Mouse (Mus musculus): ENCODE data around the gene Hoxb4. TPM values are rescaled to one million over a fixed set of nuclear protein-coding genes. Genes with fewer than 3 reads are reported as not detected.

The Hoxb4 gene
- total and polyA plus RNA-seq, 3 experiments, result 2.7 to 5.5 (median 3.3) TPM

DNA sequence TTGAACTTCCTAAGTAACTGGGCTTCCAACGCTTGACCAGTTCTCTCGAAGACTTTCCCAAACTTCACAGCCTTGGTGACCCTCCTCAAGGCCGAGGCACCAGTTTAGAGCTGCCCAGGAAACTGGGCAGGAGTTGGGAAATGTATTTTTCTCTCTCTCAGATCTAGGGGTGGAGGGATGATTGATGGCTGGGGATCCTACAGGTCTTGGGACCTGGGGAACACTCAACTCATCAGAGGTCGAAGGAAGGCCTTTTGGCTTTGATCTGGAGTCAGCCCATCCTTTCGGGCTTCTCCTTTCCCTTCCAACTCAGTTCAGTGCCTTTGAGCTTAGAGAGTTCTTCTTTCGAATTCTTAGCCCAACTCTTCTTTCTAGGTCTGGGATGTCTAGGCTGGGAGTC lies 49.1 kb downstream of the Hoxb4 start:
- Histone ChIP-seq H3K36me3 (replicated peaks in 1 of 2; ENCODE audit: control insufficient read depth in 1 of 2, insufficient read depth in 1 of 2, low read length in 1 of 2) (no peaks in the 10 kb centered on the region), H3K9ac (ENCODE audit: insufficient read depth, low read depth) (no peak overlapping the region), H3K79me2 (replicated peaks; ENCODE audit: control insufficient read depth, extremely low read depth, insufficient read depth, poor library complexity, severe bottlenecking) (no peaks in the 10 kb centered on the region), H3K27ac (ENCODE audit: insufficient read depth, low read depth) (no peak overlapping the region), H3K4me3 (replicated peaks in 1 of 3; ENCODE audit: low read depth in 2 of 3, low read length in 2 of 3, poor library complexity in 1 of 3) (no peak overlapping the region), H3K9me3 (replicated peaks; ENCODE audit: low read length) (no peaks in the 10 kb centered on the region), H3K4me1 (ENCODE audit: control insufficient read depth in 1 of 2, insufficient read depth in 2 of 2) (no peaks in the 10 kb centered on the region; a peak in 1 of 4 replicates), H3K4me2 (ENCODE audit: insufficient read depth, low read depth, poor library complexity, severe bottlenecking) (no peak overlapping the region), H3K27me3 (replicated peaks) (peaks cover 94% of the 10 kb centered on the region)
- in situ Hi-C loops (cut with MboI; ENCODE audit: low pct_ligation_motif_present, low pct_unique_long_range_greater_than_20kb, low sequenced_read_pairs) (no loop called here), dilution Hi-C loops (cut with MboI; ENCODE audit: extremely low pct_ligation_motif_present, extremely low pct_unique_long_range_greater_than_20kb, low sequenced_read_pairs) (no loop called here)
- no peak for TF ChIP-seq ZMIZ1 (IDR thresholded peaks at IDR 0.05; ENCODE audit: low read depth, low read length)
- TF ChIP-seq MAX (IDR thresholded peaks at IDR 0.05; ENCODE audit: low read length), result no peak
- TF ChIP-seq ZC3H11A (IDR thresholded peaks at IDR 0.05; ENCODE audit: low read depth, low read length), result no peak
- TF ChIP-seq MEF2A (IDR thresholded peaks at IDR 0.05; ENCODE audit: borderline replicate concordance, low read depth, low read length), result no peak
- TF ChIP-seq JUND (conservative IDR thresholded peaks at IDR 0.05; ENCODE audit: low read depth, low read length), result no peak
- TF ChIP-seq IRF4 (IDR thresholded peaks at IDR 0.05; ENCODE audit: low read depth, low read length), result no peak
- TF ChIP-seq SMC3 (IDR thresholded peaks at IDR 0.05; ENCODE audit: low read depth, low read length), result no peak
- no peak for TF ChIP-seq TCF12 (IDR thresholded peaks at IDR 0.05; ENCODE audit: low read depth, low read length)
- no peak for TF ChIP-seq CHD2 (IDR thresholded peaks at IDR 0.05; ENCODE audit: low read length)
- TF ChIP-seq PAX5 (IDR thresholded peaks at IDR 0.05; ENCODE audit: low read length), result no peak
- no peak for TF ChIP-seq RAD21 (IDR thresholded peaks at IDR 0.05; ENCODE audit: low read depth, low read length)
- no peak for TF ChIP-seq RCOR1 (conservative IDR thresholded peaks at IDR 0.05; ENCODE audit: low read depth, low read length)
- DNase-seq (ENCODE audit: extremely low read depth), result no peak

- no peak overlapping the region for H3K27ac ChIP-seq (ENCODE audit: insufficient read depth, low read depth)
- no peak overlapping the region for H3K9ac ChIP-seq (ENCODE audit: insufficient read depth, low read depth)
- dilution Hi-C loops (cut with MboI; ENCODE audit: extremely low pct_ligation_motif_present, extremely low pct_unique_long_range_greater_than_20kb, low sequenced_read_pairs) (no loop called here), in situ Hi-C loops (cut with MboI; ENCODE audit: low pct_ligation_motif_present, low pct_unique_long_range_greater_than_20kb, low sequenced_read_pairs) (no loop called here)
- TF ChIP-seq USF2 (conservative IDR thresholded peaks at IDR 0.05; ENCODE audit: low read depth, low read length) (no peak), TBP (conservative IDR thresholded peaks at IDR 0.05; ENCODE audit: low read depth, low read length) (no peak), ETS1 (conservative IDR thresholded peaks at IDR 0.05; ENCODE audit: low read depth, low read length) (no peak), POLR2AphosphoS2 (IDR thresholded peaks at IDR 0.05; ENCODE audit: low read depth, low read length) (no peak), MAX (IDR thresholded peaks at IDR 0.05; ENCODE audit: low read length) (no peak), GABPA (IDR thresholded peaks at IDR 0.05; ENCODE audit: insufficient replicate concordance, low read depth, low read length) (no peak)
- no peaks in the 10 kb centered on the region for H3K36me3 ChIP-seq (replicated peaks in 1 of 2; ENCODE audit: control insufficient read depth in 1 of 2, insufficient read depth in 1 of 2, low read length in 1 of 2)
- H3K4me1 ChIP-seq (ENCODE audit: control insufficient read depth in 1 of 2, insufficient read depth in 2 of 2), result no peaks in the 10 kb centered on the region
- H3K79me2 ChIP-seq (replicated peaks; ENCODE audit: control insufficient read depth, extremely low read depth, insufficient read depth, poor library complexity, severe bottlenecking), result no peaks in the 10 kb centered on the region
- H3K27me3 ChIP-seq (replicated peaks), result peaks cover 93% of the 10 kb centered on the region
- no peaks in the 10 kb centered on the region for H3K9me3 ChIP-seq (replicated peaks; ENCODE audit: low read length)
- H3K4me3 ChIP-seq (replicated peaks in 1 of 3; ENCODE audit: low read depth in 2 of 3, low read length in 2 of 3, poor library complexity in 1 of 3), result no peak overlapping the region
- no peak overlapping the region for H3K4me2 ChIP-seq (ENCODE audit: insufficient read depth, low read depth, poor library complexity, severe bottlenecking)
- DNase-seq (ENCODE audit: extremely low read depth), result no peak
These were observed 50.6 kb downstream of the Hoxb4 start for GRCm38 (mm10) chr11:96368686-96369085.
